Mouse (Mus musculus) kidney, embryonic 16.5 days (tissue): Measurements from ENCODE around the gene Kmt2e. TPM values are rescaled to one million over a fixed set of nuclear protein-coding genes. Genes with fewer than 3 reads are reported as not detected.

Experiments
- ATAC-seq: fragments of 200-750 bp; cut with Nextera tagmentation; 2 replicates; pipeline ENCODE4 v1.8.0; 2017; ENCODE audit warnings: moderate TSS enrichment; ENCODE audit not compliant: low FRiP score, low TSS enrichment
- H3K27ac ChIP-seq: fragments of 300-500 bp; sonication (generic); 2 replicates; pipeline ENCODE4 v1.5.1; 2014; ENCODE audit warnings: low read length
- H3K27me3 ChIP-seq: fragments of 300-500 bp; sonication (generic); 2 replicates; pipeline ENCODE4 v1.6.1; 2014; ENCODE audit warnings: low read length, control low read depth, mixed read lengths; ENCODE audit not compliant: insufficient read depth
- H3K36me3 ChIP-seq: fragments of 300-500 bp; sonication (generic); 2 replicates; pipeline ENCODE4 v1.6.1; 2014; ENCODE audit warnings: low read length, control low read depth, mixed read lengths; ENCODE audit not compliant: insufficient read depth
- H3K4me1 ChIP-seq: fragments of 300-500 bp; sonication (generic); 2 replicates; pipeline ENCODE4 v1.6.1; 2014; ENCODE audit warnings: low read length, control low read depth, mixed read lengths; ENCODE audit not compliant: insufficient read depth
- H3K4me2 ChIP-seq: fragments of 300-500 bp; sonication (generic); replicated peaks from 2 replicates; pipeline ENCODE4 v1.6.1; 2014; ENCODE audit warnings: low read depth, low read length
- H3K4me3 ChIP-seq: fragments of 300-500 bp; sonication (generic); 2 replicates; pipeline ENCODE4 v1.5.1; 2014; ENCODE audit warnings: mild to moderate bottlenecking, low read length
- H3K9ac ChIP-seq: fragments of 300-500 bp; sonication (generic); replicated peaks from 2 replicates; pipeline ENCODE4 v1.6.1; 2014; ENCODE audit warnings: low read length
- H3K9me3 ChIP-seq: fragments of 300-500 bp; sonication (generic); 2 replicates; pipeline ENCODE4 v1.6.1; 2016; ENCODE audit warnings: low read length, control low read depth
- WGBS: fragments of 180-500 bp; shearing (Covaris S2); extraction: QIAGEN DNeasy Blood & Tissue Kit; methylation state at CpG from one replicate; pipeline ENCODE4 v1.1.7; 2014; 5-methylcytosine and 5-hydroxymethylcytosine counted together
- polyA plus RNA-seq: library from polyadenylated mRNA; unstranded; fragments of >200 nt; fragmentation: Nextera tagmentation; extraction: Ambion mirVana; gene quantifications from 2 replicates; pipeline ENCODE4 v1.2.1, GENCODE M21; 2015

Gene Kmt2e
- polyA plus RNA-seq, 1 experiment from 2014 or later: 98.8 TPM

DNA sequence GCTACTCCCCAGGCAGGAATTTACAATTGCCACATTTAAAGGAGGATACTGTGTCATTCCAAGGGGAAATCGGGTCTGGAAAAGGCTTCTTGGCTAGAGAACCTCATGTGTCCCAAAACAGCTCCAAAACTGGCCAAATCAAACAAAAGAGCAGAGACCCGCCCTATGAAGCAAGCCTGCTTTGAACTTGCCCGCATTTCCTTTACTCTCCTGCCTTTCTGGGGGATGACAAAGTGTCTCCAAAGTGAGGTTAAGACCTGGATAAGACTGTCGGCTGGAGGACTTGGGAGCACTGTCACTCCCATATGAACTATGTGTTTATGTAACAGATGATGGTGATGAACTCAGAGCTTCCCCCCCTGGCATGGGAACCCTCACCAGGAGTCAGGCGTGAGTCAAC lies 26.1 kb upstream of the Kmt2e start:
- WGBS: 50% methylated on average over 5 of the region's 5 CpGs
- no peak overlapping the region for H3K27ac ChIP-seq
- H3K4me2 ChIP-seq: no peak overlapping the region
- H3K9me3 ChIP-seq: no peaks in the 10 kb centered on the region
- peaks cover 4% of the 10 kb centered on the region; the same call in 1 of the 2 replicates for H3K36me3 ChIP-seq
- no peaks in the 10 kb centered on the region for H3K27me3 ChIP-seq
- H3K4me3 ChIP-seq: no peak overlapping the region
- no peak for ATAC-seq
- H3K9ac ChIP-seq: no peak overlapping the region
- H3K4me1 ChIP-seq: peaks cover 36% of the 10 kb centered on the region

DNA sequence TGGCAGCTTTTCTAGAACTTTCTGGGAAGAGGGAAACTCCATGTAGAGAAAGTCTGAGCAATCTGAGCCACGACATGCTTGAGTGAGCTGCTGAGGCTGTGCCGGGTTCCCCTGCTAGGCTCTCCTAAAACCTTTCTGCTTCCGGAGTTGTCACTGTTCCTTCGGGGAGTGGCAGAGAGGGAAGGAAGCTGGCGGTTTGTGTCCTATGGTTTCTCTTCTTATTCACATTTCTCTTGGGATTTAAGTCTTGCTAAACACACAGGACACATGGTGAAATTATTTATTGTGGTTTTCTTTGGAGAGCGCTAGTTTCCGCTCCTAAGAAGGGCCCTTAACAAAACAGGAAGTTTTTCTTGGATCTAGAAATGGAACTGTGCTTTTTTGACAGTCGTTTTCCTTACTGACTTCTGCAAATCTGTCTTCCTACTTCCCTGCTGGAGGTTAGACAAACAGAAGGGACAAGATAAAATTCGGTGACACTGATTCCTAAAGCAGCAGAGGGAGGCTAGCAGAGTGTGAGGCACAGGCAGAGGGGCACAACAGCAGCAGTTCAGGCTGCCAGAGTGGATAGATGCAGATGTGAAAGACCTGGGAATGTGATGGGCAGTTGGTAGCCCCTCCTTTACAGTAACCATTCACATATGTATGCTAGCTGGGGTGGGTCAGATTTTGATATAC lies 24.1 kb upstream of the Kmt2e start:
- ATAC-seq: peak; percentile 78; the same call in 1 of the 2 replicates
- Histone ChIP-seq H3K27me3 (no peaks in the 10 kb centered on the region), H3K36me3 (no peaks in the 10 kb centered on the region; the same call in 1 of the 2 replicates), H3K4me3 (no peak overlapping the region), H3K4me2 (0 out of 2 replicates have a peak overlapping the region, but pooled peaks have one; percentile 6), H3K9me3 (no peaks in the 10 kb centered on the region), H3K27ac (peak overlapping the region; percentile 81), H3K4me1 (peaks cover 57% of the 10 kb centered on the region), H3K9ac (no peak overlapping the region)
- WGBS: 13% methylated on average over 9 of the region's 9 CpGs

DNA sequence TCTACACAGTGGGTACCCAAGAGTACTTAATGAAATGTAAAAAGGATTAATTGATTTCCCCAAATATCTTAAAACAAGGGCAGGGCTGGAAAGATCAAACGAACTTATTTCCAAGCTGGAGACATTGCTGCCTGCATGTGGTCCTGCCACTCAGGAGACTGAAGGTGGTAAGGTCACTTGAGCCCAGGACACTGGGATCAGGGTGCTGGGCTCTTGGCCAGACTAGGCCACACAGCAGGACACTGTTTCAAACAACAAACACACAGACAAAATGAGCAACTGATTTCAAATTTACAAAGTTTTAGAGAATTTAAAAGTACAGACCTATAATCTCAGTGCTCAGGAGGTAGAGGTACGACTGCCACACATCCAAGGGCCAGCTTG lies 23.5 kb upstream of the Kmt2e start:
- H3K4me3 ChIP-seq: no peak overlapping the region
- no peak overlapping the region for H3K9ac ChIP-seq
- no peak for ATAC-seq
- H3K36me3 ChIP-seq: no peaks in the 10 kb centered on the region; the same call in 1 of the 2 replicates
- H3K9me3 ChIP-seq: no peaks in the 10 kb centered on the region
- no peak overlapping the region for H3K4me2 ChIP-seq
- 61% methylated on average over 2 of the region's 2 CpGs for WGBS
- H3K27ac ChIP-seq: peak overlapping the region; percentile 81
- H3K27me3 ChIP-seq: no peaks in the 10 kb centered on the region
- peaks cover 62% of the 10 kb centered on the region for H3K4me1 ChIP-seq

DNA sequence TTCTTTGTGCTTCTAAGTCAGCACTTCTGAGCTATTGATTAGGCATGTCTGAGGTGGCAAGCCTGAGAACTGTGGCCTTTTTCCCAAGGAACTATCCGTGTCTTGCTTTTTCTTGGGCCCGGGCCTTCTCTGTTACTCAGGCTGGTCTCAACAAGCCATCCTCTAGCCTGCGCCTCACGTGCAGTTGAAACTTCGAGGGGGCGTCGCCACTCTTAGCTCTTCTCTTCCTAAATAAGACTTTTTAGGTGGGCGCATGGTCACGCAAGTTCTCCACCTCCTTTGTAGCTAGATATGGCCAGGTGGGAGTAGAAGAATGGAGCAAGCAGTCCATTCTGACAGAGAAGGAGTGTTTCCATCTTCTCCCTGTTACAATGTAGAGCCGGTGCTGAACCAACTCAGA lies 22.6 kb upstream of the Kmt2e start:
- Histone ChIP-seq H3K9me3 (no peaks in the 10 kb centered on the region), H3K9ac (no peak overlapping the region), H3K4me1 (peaks cover 68% of the 10 kb centered on the region), H3K4me3 (no peak overlapping the region), H3K36me3 (no peaks in the 10 kb centered on the region; the same call in 1 of the 2 replicates), H3K27me3 (no peaks in the 10 kb centered on the region), H3K4me2 (no peak overlapping the region), H3K27ac (no peak overlapping the region)
- no peak for ATAC-seq
- 86% methylated on average over 10 of the region's 10 CpGs for WGBS

DNA sequence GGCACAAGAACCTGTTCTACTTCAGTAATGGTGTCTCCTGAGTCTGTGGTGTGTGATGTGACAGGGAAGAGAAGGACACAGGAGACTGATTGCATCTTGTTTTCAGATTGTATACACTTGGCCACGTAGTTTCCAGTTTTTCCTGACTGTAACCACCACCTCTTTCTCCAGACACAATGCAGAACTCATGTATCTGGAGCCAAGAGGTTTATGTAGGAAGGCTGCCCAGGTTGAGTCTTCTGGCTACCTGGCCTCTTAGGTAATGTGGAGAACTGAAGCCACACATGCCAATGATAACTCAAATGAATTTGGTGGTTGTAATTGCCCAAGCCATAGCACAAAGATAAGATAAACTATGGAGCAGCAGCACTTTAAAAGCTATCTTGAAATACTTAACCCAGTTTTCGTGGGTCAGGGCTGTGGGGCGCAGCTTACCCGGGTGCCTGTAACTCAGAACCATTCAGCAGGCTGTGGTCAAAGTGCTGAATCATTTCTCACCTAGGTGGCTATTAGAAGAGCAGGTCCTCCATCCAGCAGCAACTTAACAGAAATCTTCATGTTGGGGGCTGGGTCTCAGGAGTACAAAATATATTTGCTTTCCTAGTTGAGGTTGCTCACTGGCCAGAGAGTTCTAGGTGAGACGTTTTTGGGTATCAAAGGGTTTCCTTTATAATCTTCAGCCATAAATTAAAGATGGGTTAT lies 21.8 kb upstream of the Kmt2e start:
- 76% methylated on average over 5 of the region's 5 CpGs for WGBS
- no peaks in the 10 kb centered on the region for H3K27me3 ChIP-seq
- H3K4me2 ChIP-seq: no peak overlapping the region
- no peaks in the 10 kb centered on the region; the same call in 1 of the 2 replicates for H3K36me3 ChIP-seq
- H3K27ac ChIP-seq: no peak overlapping the region
- no peak overlapping the region for H3K9ac ChIP-seq
- peaks cover 69% of the 10 kb centered on the region for H3K4me1 ChIP-seq
- H3K9me3 ChIP-seq: no peaks in the 10 kb centered on the region
- no peak overlapping the region for H3K4me3 ChIP-seq
- ATAC-seq: no peak

DNA sequence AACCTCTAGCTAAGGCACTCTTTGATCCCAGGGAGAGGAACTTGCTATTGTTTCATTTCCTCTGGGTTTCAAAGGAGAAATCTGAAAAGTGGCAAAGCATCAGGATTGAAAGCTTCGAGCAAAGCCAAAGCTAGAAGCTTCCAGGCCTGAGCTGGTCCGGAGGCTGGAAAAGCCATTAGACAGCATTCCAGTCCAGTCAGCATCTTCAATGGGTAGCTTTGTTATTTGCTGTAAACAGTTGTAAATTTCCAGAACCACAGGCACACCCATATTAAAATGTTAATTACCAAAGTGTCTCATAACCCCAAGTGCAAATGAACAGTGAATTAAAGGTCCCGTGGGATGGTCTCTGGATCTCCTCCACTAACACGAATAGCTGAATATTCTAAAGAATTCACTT lies 21.2 kb upstream of the Kmt2e start:
- Histone ChIP-seq H3K9ac (no peak overlapping the region), H3K4me3 (no peak overlapping the region), H3K27me3 (no peaks in the 10 kb centered on the region), H3K27ac (no peak overlapping the region), H3K9me3 (no peaks in the 10 kb centered on the region), H3K4me2 (no peak overlapping the region), H3K36me3 (no peaks in the 10 kb centered on the region; the same call in 1 of the 2 replicates), H3K4me1 (peaks cover 75% of the 10 kb centered on the region)
- WGBS: 49% methylated on average over 4 of the region's 4 CpGs
- ATAC-seq: no peak

DNA sequence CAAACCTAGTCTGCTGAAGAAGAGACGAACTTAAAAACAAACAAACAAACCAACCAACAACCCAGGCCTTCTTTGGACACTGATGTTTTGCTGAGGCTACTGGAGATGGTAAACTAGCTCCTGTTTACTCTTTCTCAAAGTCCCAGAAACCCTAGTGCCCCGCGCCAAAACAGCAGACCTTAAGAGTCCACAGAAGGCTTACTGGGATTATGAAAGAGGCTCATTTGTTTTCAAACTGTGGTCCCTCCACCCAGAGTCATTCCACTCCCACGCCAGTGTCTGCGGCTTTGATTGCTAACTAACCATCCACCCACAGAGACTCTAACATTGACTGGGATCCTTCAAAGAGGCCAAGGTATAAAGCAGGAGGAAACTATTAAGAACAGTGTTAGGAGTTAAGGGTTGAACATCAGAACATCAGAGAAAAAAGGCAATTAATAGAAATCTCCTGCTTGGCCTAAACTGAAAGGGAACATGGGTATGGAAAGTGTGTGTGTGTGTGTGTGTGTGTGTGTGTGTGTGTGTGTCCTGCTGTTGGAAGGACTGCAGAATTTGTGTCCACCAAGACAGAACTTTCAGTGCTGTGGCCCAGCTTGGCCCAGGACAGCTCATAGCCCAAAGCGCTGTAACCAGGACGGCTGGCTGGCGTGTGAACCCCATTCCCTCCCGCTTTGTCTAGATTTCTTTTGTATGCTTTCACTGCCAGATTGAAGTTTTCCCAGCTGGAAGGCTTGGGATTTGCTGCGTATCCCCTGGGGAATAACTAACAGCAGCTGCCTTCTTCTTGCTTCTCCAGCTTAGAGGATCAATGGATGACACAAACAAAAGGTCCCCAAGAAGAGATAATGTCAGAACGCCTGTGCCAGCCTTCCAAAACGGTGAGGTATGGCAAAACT lies 20.4 kb upstream of the Kmt2e start:
- ATAC-seq: no peak
- Histone ChIP-seq H3K9ac (no peak overlapping the region; the same call in 1 of the 2 replicates), H3K27ac (peak overlapping the region; percentile 67), H3K4me2 (no peak overlapping the region), H3K4me3 (no peak overlapping the region), H3K9me3 (no peaks in the 10 kb centered on the region), H3K36me3 (no peaks in the 10 kb centered on the region; the same call in 1 of the 2 replicates), H3K4me1 (peaks cover 73% of the 10 kb centered on the region), H3K27me3 (no peaks in the 10 kb centered on the region)
- 56% methylated on average over 12 of the region's 12 CpGs for WGBS

DNA sequence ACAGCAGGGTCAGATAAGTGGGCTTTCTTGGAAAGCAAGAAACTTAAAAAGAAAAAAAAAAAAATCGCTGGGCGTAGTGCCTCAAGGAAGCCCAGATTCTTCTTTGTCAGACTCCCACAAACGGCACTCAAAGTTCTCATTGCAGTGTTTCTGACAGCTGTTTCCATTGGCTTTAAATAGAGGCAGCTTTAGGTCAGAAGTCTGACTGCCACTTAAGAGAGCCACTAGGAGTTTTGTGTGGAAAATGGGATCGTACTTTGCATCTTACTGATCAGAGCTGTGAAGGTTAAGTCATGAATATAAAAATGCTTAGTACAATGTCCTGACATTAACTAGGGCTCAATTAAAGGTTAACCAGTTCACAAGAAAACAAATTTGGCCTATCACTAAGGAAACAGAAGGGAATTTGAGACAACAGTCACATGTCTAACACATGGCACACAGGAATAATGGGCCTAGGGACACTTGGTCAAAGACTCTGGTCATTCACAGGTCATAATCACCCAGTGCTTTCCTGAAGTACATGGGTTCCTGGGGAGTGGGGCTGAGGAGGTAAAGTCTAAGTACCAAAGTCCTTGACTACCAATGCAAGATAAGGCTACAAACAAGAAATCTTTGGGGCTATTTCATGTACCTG lies 19.6 kb upstream of the Kmt2e start:
- no peak overlapping the region; the same call in 1 of the 2 replicates for H3K9ac ChIP-seq
- no peak for ATAC-seq
- no peak overlapping the region for H3K4me2 ChIP-seq
- WGBS: 48% methylated on average over 4 of the region's 4 CpGs
- no peak overlapping the region for H3K4me3 ChIP-seq
- H3K4me1 ChIP-seq: peaks cover 75% of the 10 kb centered on the region
- H3K27ac ChIP-seq: peak overlapping the region; percentile 67
- no peaks in the 10 kb centered on the region; the same call in 1 of the 2 replicates for H3K36me3 ChIP-seq
- H3K27me3 ChIP-seq: no peaks in the 10 kb centered on the region
- H3K9me3 ChIP-seq: no peaks in the 10 kb centered on the region

DNA sequence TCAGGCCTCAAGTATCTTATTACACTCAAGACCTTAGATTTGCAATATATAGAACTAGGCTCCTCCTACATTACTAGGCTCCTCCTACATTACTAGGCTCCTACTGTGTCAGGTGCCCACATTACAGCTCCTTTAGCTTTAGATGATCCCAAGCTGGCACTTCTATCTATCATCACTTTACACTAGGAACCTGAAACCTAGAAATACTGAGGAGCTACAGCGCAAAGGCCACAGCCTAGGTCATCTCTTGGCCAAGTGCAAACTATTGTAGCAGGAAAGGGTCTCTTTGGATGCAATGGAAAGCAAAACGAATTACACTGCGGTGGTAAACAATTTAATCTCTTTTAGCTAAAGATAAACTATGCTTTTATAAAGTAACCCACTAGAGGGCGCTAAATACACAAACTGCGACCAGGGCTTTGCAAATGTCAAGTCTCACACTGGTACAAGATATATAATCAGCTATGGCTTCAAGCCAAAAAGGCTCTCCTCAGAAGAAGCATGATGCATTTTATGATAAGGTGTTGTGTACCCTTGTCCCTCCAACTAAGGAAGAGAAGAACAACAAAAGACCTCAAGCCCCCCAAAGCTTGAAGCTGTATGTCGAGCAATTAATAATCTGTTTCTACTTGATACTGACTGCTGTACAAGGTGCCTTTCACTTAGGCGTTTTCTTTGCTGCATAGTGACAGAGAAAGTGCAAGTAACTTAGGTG lies 18.5 kb upstream of the Kmt2e start:
- whole genome bisulfite sequencing: 28% methylated on average over 7 of the region's 7 CpGs
- ATAC-seq: no peak
- no peaks in the 10 kb centered on the region for H3K9me3 ChIP-seq
- no peak overlapping the region for H3K4me3 ChIP-seq
- H3K4me2 ChIP-seq: no peak overlapping the region
- peaks cover 75% of the 10 kb centered on the region for H3K4me1 ChIP-seq
- no peak overlapping the region for H3K9ac ChIP-seq
- no peaks in the 10 kb centered on the region for H3K27me3 ChIP-seq
- H3K36me3 ChIP-seq: no peaks in the 10 kb centered on the region; the same call in 1 of the 2 replicates
- H3K27ac ChIP-seq: no peak overlapping the region
